Mouse (Mus musculus) liver, adult 2 months (tissue): ENCODE results near the gene Car12.

Experiments used
- CTCF ChIP-seq: fragments of 200-500 bp; IDR thresholded peaks from 2 replicates; pipeline ENCODE4 v1.5.1; 2011; ENCODE audit warnings: low read depth, low read length, control low read depth
- POLR2A ChIP-seq: fragments of 200-500 bp; IDR thresholded peaks from 2 replicates; pipeline ENCODE4 v1.6.1; 2011; ENCODE audit warnings: low read length, control low read depth; ENCODE audit not compliant: insufficient read depth; ENCODE audit errors: extremely low read depth

DNA sequence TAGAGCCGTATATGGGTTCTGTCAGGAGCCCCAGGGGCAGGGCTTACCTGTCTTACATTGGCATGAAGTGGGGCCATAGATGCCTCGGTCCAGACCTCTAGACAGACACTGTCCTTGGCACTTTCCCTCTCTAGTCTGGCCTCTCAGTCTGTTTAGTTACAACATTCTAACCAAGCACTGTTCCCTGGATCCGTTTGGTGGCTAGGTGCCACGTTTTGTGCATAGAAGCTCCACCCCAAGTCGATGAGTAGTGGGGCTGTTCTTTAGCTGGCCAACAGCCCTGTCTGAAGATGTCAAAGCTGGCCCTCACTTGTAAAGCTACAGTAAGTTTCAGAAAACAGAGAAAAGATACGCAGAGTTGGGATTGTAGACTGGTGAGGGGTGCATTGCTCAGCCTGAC lies 2.9 kb upstream of the Car12 start:
- TF ChIP-seq CTCF (no peak), POLR2A (no peak)
